Mouse (Mus musculus) left cerebral cortex, postnatal 4 days (tissue): Measurements from ENCODE around the gene Ubash3b. TPM values are rescaled to one million over a fixed set of nuclear protein-coding genes. Genes with fewer than 3 reads are reported as not detected.

Experiments used
- DNase-seq: peaks from one replicate; pipeline ENCODE4 v3.0.0-alpha.2; 2022
- intact Hi-C: fragments of 180-260 bp; cut with DNase I; formaldehyde crosslinking; loops from one replicate; pipeline ENCODE4 v1.15.1; 2025
- total RNA-seq, 2 experiments: library from RNA; stranded (reverse); gene quantifications; 2 replicates each; pipeline ENCODE4 v1.2.3; 2021

Ubash3b gene
- total RNA-seq, 2 experiments from 2014 or later = 24.9 to 29.0 TPM

DNA sequence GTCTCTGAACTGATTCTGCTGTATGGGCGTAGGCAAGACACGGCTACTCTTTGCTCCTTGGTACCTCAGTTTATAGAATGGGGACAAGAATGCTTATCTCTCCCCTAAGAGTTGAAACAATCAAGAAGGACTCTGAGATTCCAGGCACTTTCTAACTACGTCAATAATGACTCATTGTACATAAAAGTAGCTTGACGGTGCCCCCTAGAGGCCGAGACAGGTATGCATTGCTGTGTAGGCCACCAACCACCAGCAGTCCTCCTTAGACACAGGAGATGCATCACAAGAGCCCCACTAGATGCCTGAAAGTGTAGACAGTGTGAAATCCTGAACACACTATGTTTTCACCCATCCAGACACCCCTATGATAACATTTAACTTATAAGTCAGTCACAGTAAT, 133.0 kb downstream of the Ubash3b start:
- intact Hi-C loops = no loop called here
- DNase-seq = peak; percentile 68

DNA sequence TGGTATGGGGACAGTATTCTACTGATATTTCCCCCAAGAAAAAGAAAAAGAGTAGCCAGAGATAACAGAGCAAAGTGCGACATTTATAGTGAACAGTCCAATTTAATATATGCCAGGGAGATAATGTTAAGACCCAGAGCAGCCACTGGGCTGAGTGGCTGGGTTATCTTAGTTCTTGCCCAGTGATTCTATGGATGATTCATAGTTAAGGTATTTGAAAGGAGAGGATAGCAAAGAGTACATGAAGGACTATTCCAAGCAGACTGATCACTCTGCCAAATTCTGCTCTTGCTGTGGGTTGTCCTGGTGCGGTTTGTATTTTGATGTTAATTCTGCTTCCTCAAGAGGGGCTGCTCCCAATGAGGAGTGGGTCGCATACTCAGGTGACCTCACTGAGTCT, 139.8 kb downstream of the Ubash3b start:
- no peak for DNase-seq
- intact Hi-C loops = no loop called here

DNA sequence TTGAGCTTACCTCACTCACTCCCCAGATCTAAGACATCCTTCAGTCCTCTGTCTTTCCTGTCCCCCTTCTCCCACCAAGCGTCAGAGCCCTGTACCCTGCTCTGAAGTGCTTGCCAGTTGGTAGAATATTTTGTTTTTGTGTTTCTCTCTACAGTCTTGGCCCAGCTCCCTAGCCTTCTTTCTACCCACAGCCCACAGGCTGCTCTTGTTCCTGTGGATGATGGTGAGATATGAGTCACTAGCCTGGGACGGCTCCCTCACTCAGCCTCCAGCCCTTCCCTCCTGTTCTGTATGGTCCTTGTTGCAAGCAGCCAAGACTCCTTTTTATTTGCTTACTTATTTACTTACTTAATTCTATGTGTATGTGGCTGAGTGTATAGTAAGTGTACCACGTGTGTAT, 141.0 kb downstream of the Ubash3b start:
- intact Hi-C loops = no loop called here
- no peak for DNase-seq

- DNase-seq = no peak
- intact Hi-C loops = no loop called here
These were observed 147.0 kb downstream of the Ubash3b start for GRCm38 (mm10) chr9:41014512-41014911.

- no peak for DNase-seq
- intact Hi-C loops = no loop called here
These were observed 149.0 kb downstream of the Ubash3b start for GRCm38 (mm10) chr9:41012456-41012855.

- no peak for DNase-seq
- intact Hi-C loops = no loop called here
These were observed 149.7 kb downstream of the Ubash3b start for GRCm38 (mm10) chr9:41011512-41012436.

- no peak for DNase-seq
These were observed 153.7 kb downstream of the Ubash3b start for GRCm38 (mm10) chr9:41007785-41008184.

DNA sequence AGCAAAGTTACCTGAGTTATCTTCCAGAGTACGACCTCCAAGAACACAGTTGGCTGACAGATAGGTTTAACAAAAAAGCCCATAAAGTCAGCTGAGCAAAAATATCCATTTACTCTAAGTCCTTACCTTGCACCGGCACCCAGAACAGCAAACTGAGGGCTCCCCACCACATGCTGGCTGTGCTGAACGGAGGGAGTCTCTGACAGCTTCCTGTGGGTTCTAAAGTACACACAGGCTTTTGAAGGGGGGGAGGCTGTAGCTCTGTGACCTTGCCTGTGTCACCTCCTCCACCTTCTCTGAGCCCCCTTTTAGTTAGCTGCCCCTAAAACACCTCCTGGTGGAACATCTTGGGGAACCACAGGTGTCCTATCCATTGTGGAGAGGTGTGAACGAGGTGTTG, 157.1 kb downstream of the Ubash3b start, which contains the start of gene Crtam:
Crtam (minus strand) TSS at position 214 of the 400 bp plus-strand sequence.
- no peak for DNase-seq
- intact Hi-C loops = no loop called here

More at GRCm38 (mm10) chr9:41007785-41008184, 153.7 kb downstream of the Ubash3b start:
- intact Hi-C loops = no loop called here

- DNase-seq = no peak
- intact Hi-C loops = no loop called here
These were observed 164.2 kb downstream of the Ubash3b start for GRCm38 (mm10) chr9:40997116-40997779.

GRCm38 (mm10) chr9:40994075-40994474, 167.4 kb downstream of the Ubash3b start:
- no peak for DNase-seq
- intact Hi-C loops = loop anchor here (5.0 kb wide), 1 partner anchor 188 kb away; no protein-coding TSS in a partner anchor

DNA sequence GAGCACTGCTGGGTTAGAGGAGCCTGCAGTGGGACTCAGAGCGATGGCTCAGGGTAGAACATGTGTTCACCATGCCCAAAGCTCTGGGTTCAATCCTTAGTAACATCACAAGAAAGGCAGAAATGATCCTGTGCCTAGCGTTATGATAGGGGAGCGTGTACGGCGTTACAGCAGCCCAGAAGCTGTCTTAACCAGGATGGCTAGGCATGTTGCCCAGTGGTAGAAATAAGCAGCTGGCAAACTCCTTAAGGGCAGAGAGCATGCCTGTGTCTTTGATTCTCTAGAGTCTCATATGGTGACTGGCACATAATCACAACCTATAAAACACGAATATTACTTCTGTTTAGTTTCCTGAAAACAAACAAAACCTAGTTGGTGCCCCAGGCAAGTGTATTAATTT, 170.0 kb downstream of the Ubash3b start:
- DNase-seq = peak; percentile 38
- intact Hi-C loops = loop anchor here (5.0 kb wide), 1 partner anchor 191 kb away; no protein-coding TSS in a partner anchor

- intact Hi-C loops = loop anchor here (5.0 kb wide), 1 partner anchor 192 kb away; no protein-coding TSS in a partner anchor
- DNase-seq = peak; percentile 70
These were observed 171.4 kb downstream of the Ubash3b start for GRCm38 (mm10) chr9:40989940-40990588.

DNA sequence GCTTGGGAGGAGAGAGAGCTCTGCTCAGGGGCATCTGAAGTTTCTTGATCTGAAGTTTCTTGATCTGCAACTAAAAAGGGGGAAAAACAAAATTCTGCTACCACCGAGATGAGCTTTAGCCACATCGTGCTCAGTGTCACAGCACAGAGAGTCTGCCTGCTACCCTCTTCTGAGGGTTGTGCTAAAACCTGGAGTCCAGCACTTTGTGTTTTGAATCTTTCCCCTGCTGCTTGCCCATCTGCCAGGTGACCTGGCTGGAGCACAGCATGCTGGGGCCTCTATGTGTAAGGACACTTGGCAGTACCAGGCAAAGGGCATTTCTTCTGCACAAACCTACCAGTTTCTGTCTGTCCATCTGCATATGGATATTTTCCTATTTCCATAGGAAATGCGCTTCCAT, 177.2 kb downstream of the Ubash3b start:
- intact Hi-C loops = no loop called here
- no peak for DNase-seq

DNA sequence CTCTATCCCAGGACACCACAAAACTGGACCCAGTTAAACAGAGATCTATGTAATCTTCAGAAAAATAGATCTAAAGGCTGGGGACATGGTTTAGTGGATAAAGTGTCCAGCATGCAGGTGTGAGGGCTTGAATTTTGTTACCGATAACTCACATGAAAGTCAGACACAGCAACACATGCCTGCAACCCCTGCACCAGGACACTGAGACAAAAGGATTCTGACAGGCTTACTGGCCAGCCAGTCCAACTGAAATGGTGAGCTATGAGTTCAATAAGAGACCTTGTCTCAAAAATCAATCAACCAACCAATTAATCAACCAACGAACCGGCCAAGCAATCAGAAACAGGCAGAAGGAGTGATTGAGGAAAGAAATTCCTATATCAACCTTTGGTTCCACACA, 177.7 kb downstream of the Ubash3b start:
- intact Hi-C loops = loop anchor here (2.0 kb wide), 1 partner anchor 149 kb away; no protein-coding TSS in a partner anchor
- DNase-seq = no peak

GRCm38 (mm10) chr9:40982480-40982879, 179.0 kb downstream of the Ubash3b start:
- intact Hi-C loops = loop anchor here (2.0 kb wide), 1 partner anchor 148 kb away; no protein-coding TSS in a partner anchor
- DNase-seq = peak; percentile 26

- intact Hi-C loops = no loop called here
These were observed 187.3 kb downstream of the Ubash3b start for GRCm38 (mm10) chr9:40974042-40974801.

GRCm38 (mm10) chr9:40964418-40964714, 197.1 kb downstream of the Ubash3b start:
- intact Hi-C loops = no loop called here

More at GRCm38 (mm10) chr9:40974042-40974801, 187.3 kb downstream of the Ubash3b start:
- DNase-seq = no peak

GRCm38 (mm10) chr9:40963586-40964417, 197.7 kb downstream of the Ubash3b start, which contains the start of gene Jhy:
Jhy (minus strand) TSS chr9:40964118.
- intact Hi-C loops = no loop called here
- DNase-seq = peak; percentile 19

More at GRCm38 (mm10) chr9:40964418-40964714, 197.1 kb downstream of the Ubash3b start:
- no peak for DNase-seq

DNA sequence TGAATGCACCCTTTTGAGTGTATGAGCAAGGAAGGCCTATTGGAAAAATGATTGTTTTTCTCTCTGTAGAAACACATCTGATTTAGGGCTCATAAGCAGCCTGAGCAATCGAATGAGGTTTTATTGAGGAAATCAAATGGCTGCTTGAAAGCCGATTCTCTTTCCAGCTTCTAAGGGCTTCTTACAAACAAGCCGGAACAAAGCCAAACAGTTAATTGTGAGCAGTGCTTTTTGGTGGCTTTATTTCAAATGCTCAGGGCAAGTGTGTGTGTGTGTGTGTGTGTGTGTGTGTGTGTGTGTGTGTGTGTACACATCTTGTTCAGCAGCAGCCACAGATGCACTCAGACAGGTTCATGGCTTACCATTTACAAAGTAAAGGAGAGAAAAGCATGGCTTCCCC, 200.1 kb downstream of the Ubash3b start:
- intact Hi-C loops = no loop called here
- DNase-seq = no peak
